Mouse (Mus musculus) liver, embryonic 16.5 days (tissue): ENCODE data around the gene Rsph1. TPM values are rescaled to one million over a fixed set of nuclear protein-coding genes. Genes with fewer than 3 reads are reported as not detected.

Experiments used
- ATAC-seq: fragments of 200-750 bp; cut with Nextera tagmentation; 2 replicates; pipeline ENCODE4 v1.8.0; 2017; ENCODE audit warnings: low read depth, mild to moderate bottlenecking, moderate number of reproducible peaks, moderate library complexity
- H3K27ac ChIP-seq: fragments of 300-500 bp; sonication (generic); 2 replicates; pipeline ENCODE4 v1.5.1; 2014; ENCODE audit warnings: mild to moderate bottlenecking, low read length
- H3K27me3 ChIP-seq: fragments of 300-500 bp; sonication (generic); 2 replicates; pipeline ENCODE4 v1.6.1; 2014; ENCODE audit warnings: low read depth, low read length, mixed read lengths; ENCODE audit not compliant: control insufficient read depth, insufficient read depth
- H3K36me3 ChIP-seq: fragments of 300-500 bp; sonication (generic); 2 replicates; pipeline ENCODE4 v1.6.1; 2014; ENCODE audit warnings: mild to moderate bottlenecking; ENCODE audit not compliant: control insufficient read depth, insufficient read depth
- H3K4me1 ChIP-seq: fragments of 300-500 bp; sonication (generic); 2 replicates; pipeline ENCODE4 v1.6.1; 2014; ENCODE audit warnings: low read depth, low read length, mixed read lengths; ENCODE audit not compliant: control insufficient read depth
- H3K4me2 ChIP-seq: fragments of 300-500 bp; sonication (generic); 2 replicates; pipeline ENCODE4 v1.6.1; 2014; ENCODE audit warnings: low read depth, low read length, mixed read lengths
- H3K4me3 ChIP-seq: fragments of 300-500 bp; sonication (generic); 2 replicates; pipeline ENCODE4 v1.5.1; 2014; ENCODE audit warnings: low read depth, mild to moderate bottlenecking, low read length
- H3K9ac ChIP-seq: fragments of 300-500 bp; sonication (generic); 2 replicates; pipeline ENCODE4 v1.6.1; 2014; ENCODE audit warnings: low read depth, low read length
- H3K9me3 ChIP-seq: fragments of 300-500 bp; sonication (generic); replicated peaks from 2 replicates; pipeline ENCODE4 v1.6.1; 2016; ENCODE audit warnings: low read length; ENCODE audit not compliant: control insufficient read depth
- WGBS: fragments of 180-500 bp; shearing (Covaris S2); extraction: QIAGEN DNeasy Blood & Tissue Kit; methylation state at CpG from one replicate; pipeline ENCODE4 v1.1.7; 2014; ENCODE audit not compliant: insufficient replicate concordance; 5-methylcytosine and 5-hydroxymethylcytosine counted together
- polyA plus RNA-seq: library from polyadenylated mRNA; unstranded; fragments of >200 nt; fragmentation: Nextera tagmentation; extraction: Ambion mirVana; gene quantifications from 2 replicates; pipeline ENCODE4 v1.2.1, GENCODE M21; 2015

The Rsph1 gene
- polyA plus RNA-seq, 1 experiment from 2014 or later: 0.19 TPM

GRCm38 (mm10) chr17:31295215-31295891 is 18.2 kb upstream of the Rsph1 start:
- WGBS: 8% methylated on average over 25 of the region's 25 CpGs
- no peaks in the 10 kb centered on the region for H3K27me3 ChIP-seq
- H3K9ac ChIP-seq: no peak overlapping the region; the same call in 1 of the 2 replicates
- no peaks in the 10 kb centered on the region for H3K9me3 ChIP-seq
- H3K27ac ChIP-seq: 0 out of 2 replicates have a peak overlapping the region, but pooled peaks have one; percentile 12
- peak overlapping the region; percentile 89 for H3K4me2 ChIP-seq
- peaks cover 16% of the 10 kb centered on the region for H3K4me1 ChIP-seq
- H3K4me3 ChIP-seq: peak overlapping the region; percentile 66
- no peaks in the 10 kb centered on the region for H3K36me3 ChIP-seq
- ATAC-seq: peak; percentile 9; the same call in 1 of the 2 replicates

- peak overlapping the region; percentile 89 for H3K4me2 ChIP-seq
- no peak overlapping the region for H3K9ac ChIP-seq
- 0 out of 2 replicates have a peak overlapping the region, but pooled peaks have one; percentile 66 for H3K4me3 ChIP-seq
- H3K9me3 ChIP-seq: no peaks in the 10 kb centered on the region
- ATAC-seq: no peak
- WGBS: 58% methylated on average over 15 of the region's 15 CpGs
- no peak overlapping the region for H3K27ac ChIP-seq
- H3K36me3 ChIP-seq: no peaks in the 10 kb centered on the region
- H3K27me3 ChIP-seq: no peaks in the 10 kb centered on the region
- H3K4me1 ChIP-seq: peaks cover 16% of the 10 kb centered on the region
These were observed 17.4 kb upstream of the Rsph1 start for GRCm38 (mm10) chr17:31294363-31295214.

GRCm38 (mm10) chr17:31290859-31291258 is 13.7 kb upstream of the Rsph1 start:
- Histone ChIP-seq H3K27ac (peak overlapping the region; percentile 63), H3K4me3 (no peak overlapping the region), H3K4me1 (peaks cover 4% of the 10 kb centered on the region), H3K36me3 (no peaks in the 10 kb centered on the region), H3K9me3 (no peaks in the 10 kb centered on the region), H3K9ac (no peak overlapping the region), H3K27me3 (no peaks in the 10 kb centered on the region), H3K4me2 (no peak overlapping the region)
- peak; percentile 45; the same call in 1 of the 2 replicates for ATAC-seq
- WGBS: 32% methylated on average over 6 of the region's 6 CpGs

- H3K36me3 ChIP-seq: no peaks in the 10 kb centered on the region
- no peak overlapping the region for H3K9ac ChIP-seq
- no peaks in the 10 kb centered on the region for H3K27me3 ChIP-seq
- H3K4me2 ChIP-seq: no peak overlapping the region
- no peaks in the 10 kb centered on the region for H3K9me3 ChIP-seq
- no peak for ATAC-seq
- peaks cover under 1% of the 10 kb centered on the region for H3K4me1 ChIP-seq
- no peak overlapping the region for H3K27ac ChIP-seq
- no peak overlapping the region for H3K4me3 ChIP-seq
These were observed 13.1 kb upstream of the Rsph1 start for GRCm38 (mm10) chr17:31290311-31290710.

- no peak for ATAC-seq
- Histone ChIP-seq H3K4me3 (no peak overlapping the region), H3K36me3 (no peaks in the 10 kb centered on the region), H3K27ac (no peak overlapping the region), H3K4me2 (no peak overlapping the region), H3K27me3 (no peaks in the 10 kb centered on the region), H3K9ac (no peak overlapping the region), H3K4me1 (no peaks in the 10 kb centered on the region), H3K9me3 (no peaks in the 10 kb centered on the region)
- 26% methylated on average over 7 of the region's 7 CpGs for WGBS
These were observed 12.0 kb upstream of the Rsph1 start for GRCm38 (mm10) chr17:31288999-31289726.

- Histone ChIP-seq H3K27me3 (no peaks in the 10 kb centered on the region), H3K9me3 (no peaks in the 10 kb centered on the region), H3K9ac (no peak overlapping the region), H3K4me3 (no peak overlapping the region), H3K4me2 (no peak overlapping the region), H3K4me1 (no peaks in the 10 kb centered on the region), H3K27ac (no peak overlapping the region), H3K36me3 (no peaks in the 10 kb centered on the region)
- WGBS: 60% methylated on average over 3 of the region's 3 CpGs
- no peak for ATAC-seq
These were observed 10.0 kb upstream of the Rsph1 start for GRCm38 (mm10) chr17:31287216-31287615.

GRCm38 (mm10) chr17:31286492-31286891 is 9.3 kb upstream of the Rsph1 start, which contains the start of gene Slc37a1:
Gene Slc37a1, plus strand, starts transcription at chr17:31286792.
- Histone ChIP-seq H3K27ac (no peak within 1 kb of the TSS), H3K27me3 (no peaks in the 10 kb centered on the region), H3K36me3 (no peaks in the 10 kb centered on the region), H3K4me3 (no peak within 1 kb of the TSS), H3K4me1 (no peaks in the 10 kb centered on the region), H3K4me2 (no peak within 1 kb of the TSS), H3K9ac (no peak within 1 kb of the TSS), H3K9me3 (no peaks in the 10 kb centered on the region)
- no peak for ATAC-seq
- WGBS: 66% methylated on average over 1 of the region's 1 CpGs

GRCm38 (mm10) chr17:31285867-31286266 is 8.7 kb upstream of the Rsph1 start:
- Histone ChIP-seq H3K27ac (no peak overlapping the region), H3K9me3 (no peaks in the 10 kb centered on the region), H3K36me3 (no peaks in the 10 kb centered on the region), H3K4me1 (no peaks in the 10 kb centered on the region), H3K4me3 (no peak overlapping the region), H3K9ac (no peak overlapping the region), H3K4me2 (no peak overlapping the region), H3K27me3 (no peaks in the 10 kb centered on the region)
- no peak for ATAC-seq
- 43% methylated on average over 2 of the region's 2 CpGs for WGBS
